Mouse (Mus musculus) liver, postnatal 0 days (tissue): ENCODE data around the gene Sec23b.

Experiments
- CTCF ChIP-seq: sonication (generic); IDR thresholded peaks from 2 replicates; pipeline ENCODE4 v1.5.1; 2016; ENCODE audit warnings: antibody characterized with exemption, low read depth
- EP300 ChIP-seq: IDR thresholded peaks from 2 replicates; pipeline ENCODE4 v1.6.1; 2016; ENCODE audit warnings: antibody characterized with exemption, low read depth, mild to moderate bottlenecking

GRCm38 (mm10) chr2:144598006-144598405, 42.0 kb downstream of the Sec23b start:
- TF ChIP-seq CTCF (no peak), EP300 (no peak)
